Mouse (Mus musculus): ENCODE measurements around the gene Eri2.

- no peak for TF ChIP-seq GATA1 (IDR thresholded peaks at IDR 0.05; ENCODE audit: borderline replicate concordance, low read length)
- TF ChIP-seq FLI1 (IDR thresholded peaks at IDR 0.05; ENCODE audit: low read length) = no peak
Observed at GRCm38 (mm10) chr7:119727621-119728020, 66.2 kb downstream of the Eri2 start.

Data from megakaryocyte, embryonic 14.5 days (primary cell).